Mouse (Mus musculus) ES-Bruce4 (cell line): ENCODE results near the gene Mrgpra2b.

Experiments used
- CTCF ChIP-seq: IDR thresholded peaks from one replicate; pipeline ENCODE4 v1.8.1; 2011; ENCODE audit warnings: low read depth, low read length
- EP300 ChIP-seq: IDR thresholded peaks from 2 replicates; pipeline ENCODE4 v1.6.1; 2011; ENCODE audit warnings: low read depth, low read length; ENCODE audit not compliant: insufficient read depth
- POLR2A ChIP-seq: IDR thresholded peaks from one replicate; pipeline ENCODE4 v1.8.1; 2011; ENCODE audit warnings: low read length; ENCODE audit not compliant: insufficient read depth

GRCm38 (mm10) chr7:47515050-47515449 is 13.6 kb downstream of the Mrgpra2b start:
- TF ChIP-seq CTCF (no peak), POLR2A (no peak), EP300 (no peak)
